Mouse (Mus musculus) intestine, embryonic 14.5 days (tissue): ENCODE results near the gene Scarf2. TPM values are rescaled to one million over a fixed set of nuclear protein-coding genes. Genes with fewer than 3 reads are reported as not detected.

Experiments
- ATAC-seq: fragments of 200-750 bp; cut with Nextera tagmentation; replicated peaks from 2 replicates; pipeline ENCODE4 v1.8.0; 2017; ENCODE audit warnings: low read depth, moderate number of reproducible peaks, moderate TSS enrichment, moderate library complexity; ENCODE audit not compliant: low FRiP score, low TSS enrichment
- DNase-seq: peaks from one replicate; pipeline ENCODE4 v3.0.0-alpha.2; 2018; ENCODE audit warnings: low spot score
- H3K27ac ChIP-seq: fragments of 300-500 bp; sonication (generic); 2 replicates; pipeline ENCODE4 v1.5.1; 2014; ENCODE audit warnings: low read depth, mild to moderate bottlenecking, control low read depth
- H3K27me3 ChIP-seq: fragments of 300-500 bp; sonication (generic); replicated peaks from 2 replicates; pipeline ENCODE4 v1.6.1; 2014; ENCODE audit warnings: low read length, control low read depth; ENCODE audit not compliant: control insufficient read depth, insufficient read depth
- H3K36me3 ChIP-seq: fragments of 300-500 bp; sonication (generic); 2 replicates; pipeline ENCODE4 v1.6.1; 2014; ENCODE audit warnings: low read length, control low read depth; ENCODE audit not compliant: control insufficient read depth, insufficient read depth
- H3K4me1 ChIP-seq: fragments of 300-500 bp; sonication (generic); replicated peaks from 2 replicates; pipeline ENCODE4 v1.6.1; 2014; ENCODE audit warnings: low read length, control low read depth, mixed read lengths; ENCODE audit not compliant: control insufficient read depth, insufficient read depth
- H3K4me2 ChIP-seq: fragments of 300-500 bp; sonication (generic); 2 replicates; pipeline ENCODE4 v1.6.1; 2014; ENCODE audit warnings: low read length
- H3K4me3 ChIP-seq: fragments of 300-500 bp; sonication (generic); 2 replicates; pipeline ENCODE4 v1.5.1; 2014; ENCODE audit warnings: low read depth, low read length, control low read depth, mixed read lengths
- H3K9ac ChIP-seq: fragments of 300-500 bp; sonication (generic); 2 replicates; pipeline ENCODE4 v1.6.1; 2014; ENCODE audit warnings: mild to moderate bottlenecking, low read length
- H3K9me3 ChIP-seq: fragments of 300-500 bp; sonication (generic); 2 replicates; pipeline ENCODE4 v1.6.1; 2016; ENCODE audit warnings: low read length, control low read depth; ENCODE audit not compliant: control insufficient read depth
- WGBS: fragments of 180-500 bp; shearing (Covaris S2); extraction: QIAGEN DNeasy Blood & Tissue Kit; methylation state at CpG from one replicate; pipeline ENCODE4 v1.1.7; 2014; 5-methylcytosine and 5-hydroxymethylcytosine counted together
- polyA plus RNA-seq: library from polyadenylated mRNA; unstranded; fragments of >200 nt; fragmentation: Nextera tagmentation; extraction: Ambion mirVana; gene quantifications from 2 replicates; pipeline ENCODE4 v1.2.1, GENCODE M21; 2014

Scarf2 gene
- polyA plus RNA-seq, 1 experiment from 2014 or later: 18.2 TPM

GRCm38 (mm10) chr16:17839976-17840375 is 42.9 kb downstream of the Scarf2 start:
- Histone ChIP-seq H3K4me1 (no peaks in the 10 kb centered on the region), H3K27ac (no peak overlapping the region), H3K27me3 (peaks cover 21% of the 10 kb centered on the region), H3K4me2 (no peak overlapping the region), H3K9me3 (no peaks in the 10 kb centered on the region), H3K9ac (no peak overlapping the region), H3K4me3 (no peak overlapping the region), H3K36me3 (peaks cover 46% of the 10 kb centered on the region)
- ATAC-seq: no peak
- 86% methylated on average over 4 of the region's 4 CpGs for WGBS
- DNase-seq: no peak

- Histone ChIP-seq H3K9me3 (no peaks in the 10 kb centered on the region), H3K27ac (no peak overlapping the region), H3K4me2 (no peak overlapping the region), H3K27me3 (no peaks in the 10 kb centered on the region; the same call in 1 of the 2 replicates), H3K9ac (no peak overlapping the region), H3K4me3 (no peak overlapping the region), H3K36me3 (peaks cover 70% of the 10 kb centered on the region), H3K4me1 (no peaks in the 10 kb centered on the region)
- DNase-seq (no peak), ATAC-seq (no peak)
- WGBS: 96% methylated on average over 7 of the region's 7 CpGs
These were observed 45.4 kb downstream of the Scarf2 start for GRCm38 (mm10) chr16:17842437-17842836.

GRCm38 (mm10) chr16:17843701-17844365 is 46.8 kb downstream of the Scarf2 start:
- H3K9ac ChIP-seq: no peak overlapping the region
- no peak overlapping the region for H3K4me3 ChIP-seq
- H3K27ac ChIP-seq: no peak overlapping the region
- no peaks in the 10 kb centered on the region for H3K9me3 ChIP-seq
- peaks cover 84% of the 10 kb centered on the region for H3K36me3 ChIP-seq
- H3K27me3 ChIP-seq: no peaks in the 10 kb centered on the region
- no peaks in the 10 kb centered on the region for H3K4me1 ChIP-seq
- H3K4me2 ChIP-seq: no peak overlapping the region
- ATAC-seq (no peak), DNase-seq (no peak)
- WGBS: 85% methylated on average over 10 of the region's 10 CpGs

- no peaks in the 10 kb centered on the region for H3K27me3 ChIP-seq
- H3K4me1 ChIP-seq: no peaks in the 10 kb centered on the region
- H3K4me3 ChIP-seq: no peak overlapping the region
- DNase-seq: no peak
- WGBS: 96% methylated on average over 6 of the region's 6 CpGs
- H3K27ac ChIP-seq: no peak overlapping the region
- no peaks in the 10 kb centered on the region for H3K9me3 ChIP-seq
- H3K9ac ChIP-seq: no peak overlapping the region
- no peak overlapping the region for H3K4me2 ChIP-seq
- peaks cover 94% of the 10 kb centered on the region for H3K36me3 ChIP-seq
- ATAC-seq: no peak
These were observed 51.3 kb downstream of the Scarf2 start for GRCm38 (mm10) chr16:17848431-17848830.

- Histone ChIP-seq H3K9ac (no peak overlapping the region), H3K4me2 (no peak overlapping the region), H3K4me1 (no peaks in the 10 kb centered on the region), H3K36me3 (peaks cover 94% of the 10 kb centered on the region), H3K9me3 (no peaks in the 10 kb centered on the region), H3K27ac (no peak overlapping the region), H3K27me3 (no peaks in the 10 kb centered on the region), H3K4me3 (no peak overlapping the region)
- ATAC-seq (no peak), DNase-seq (no peak)
- 19% methylated on average over 1 of the region's 1 CpGs for WGBS
These were observed 51.8 kb downstream of the Scarf2 start for GRCm38 (mm10) chr16:17848928-17849327.

GRCm38 (mm10) chr16:17849486-17849885 is 52.4 kb downstream of the Scarf2 start:
- H3K36me3 ChIP-seq: peaks cover 94% of the 10 kb centered on the region
- no peaks in the 10 kb centered on the region for H3K4me1 ChIP-seq
- no peak overlapping the region for H3K27ac ChIP-seq
- no peak overlapping the region for H3K4me3 ChIP-seq
- H3K27me3 ChIP-seq: no peaks in the 10 kb centered on the region
- H3K9ac ChIP-seq: no peak overlapping the region
- no peak for DNase-seq
- no peak for ATAC-seq
- no peak overlapping the region for H3K4me2 ChIP-seq
- no peaks in the 10 kb centered on the region for H3K9me3 ChIP-seq
- 85% methylated on average over 6 of the region's 6 CpGs for WGBS

GRCm38 (mm10) chr16:17851331-17851730 is 54.2 kb downstream of the Scarf2 start:
- H3K4me1 ChIP-seq: no peaks in the 10 kb centered on the region
- H3K4me3 ChIP-seq: no peak overlapping the region
- no peak overlapping the region for H3K27ac ChIP-seq
- no peaks in the 10 kb centered on the region for H3K27me3 ChIP-seq
- peaks cover 92% of the 10 kb centered on the region for H3K36me3 ChIP-seq
- H3K9me3 ChIP-seq: no peaks in the 10 kb centered on the region
- 95% methylated on average over 5 of the region's 5 CpGs for WGBS
- DNase-seq (no peak), ATAC-seq (no peak)
- no peak overlapping the region for H3K4me2 ChIP-seq
- no peak overlapping the region for H3K9ac ChIP-seq

- no peaks in the 10 kb centered on the region for H3K9me3 ChIP-seq
- H3K27me3 ChIP-seq: no peaks in the 10 kb centered on the region
- H3K9ac ChIP-seq: no peak overlapping the region
- H3K4me2 ChIP-seq: no peak overlapping the region
- H3K27ac ChIP-seq: no peak overlapping the region
- ATAC-seq (no peak), DNase-seq (no peak)
- peaks cover 92% of the 10 kb centered on the region for H3K36me3 ChIP-seq
- H3K4me3 ChIP-seq: no peak overlapping the region
- no peaks in the 10 kb centered on the region for H3K4me1 ChIP-seq
- WGBS: 97% methylated on average over 1 of the region's 1 CpGs
These were observed 54.8 kb downstream of the Scarf2 start for GRCm38 (mm10) chr16:17851860-17852259.

GRCm38 (mm10) chr16:17853263-17853662 is 56.2 kb downstream of the Scarf2 start:
- no peaks in the 10 kb centered on the region for H3K4me1 ChIP-seq
- no peak overlapping the region for H3K4me2 ChIP-seq
- no peaks in the 10 kb centered on the region for H3K9me3 ChIP-seq
- 89% methylated on average over 2 of the region's 2 CpGs for WGBS
- H3K9ac ChIP-seq: no peak overlapping the region
- no peak overlapping the region for H3K27ac ChIP-seq
- ATAC-seq: no peak
- no peaks in the 10 kb centered on the region for H3K27me3 ChIP-seq
- H3K4me3 ChIP-seq: no peak overlapping the region
- DNase-seq: no peak
- peaks cover 92% of the 10 kb centered on the region for H3K36me3 ChIP-seq
